Mouse (Mus musculus): ENCODE data around the gene Gcnt4. TPM values are rescaled to one million over a fixed set of nuclear protein-coding genes. Genes with fewer than 3 reads are reported as not detected.

The Gcnt4 gene
- total RNA-seq, 2 experiments from 2014 or later = 1.6 to 2.4 TPM

- DNase-seq (ENCODE audit: extremely low spot score in 1 of 2, low spot score in 1 of 2) = no peak
Observed at GRCm38 (mm10) chr13:96945748-96946147, 21.3 kb downstream of the Gcnt4 start.

- DNase-seq (ENCODE audit: extremely low spot score in 1 of 2, low spot score in 1 of 2) = no peak
Observed at GRCm38 (mm10) chr13:96947722-96948121, 23.2 kb downstream of the Gcnt4 start.

GRCm38 (mm10) chr13:96951880-96952279 lies 27.4 kb downstream of the Gcnt4 start:
- no peak for DNase-seq (ENCODE audit: extremely low spot score in 1 of 2, low spot score in 1 of 2)

GRCm38 (mm10) chr13:96956466-96956865 lies 32.0 kb downstream of the Gcnt4 start:
- DNase-seq (ENCODE audit: extremely low spot score in 1 of 2, low spot score in 1 of 2) = no peak

- DNase-seq (ENCODE audit: extremely low spot score in 1 of 2, low spot score in 1 of 2) = no peak
Observed at GRCm38 (mm10) chr13:96960019-96960418, 35.5 kb downstream of the Gcnt4 start.

GRCm38 (mm10) chr13:96961366-96962157 lies 37.1 kb downstream of the Gcnt4 start:
- DNase-seq (ENCODE audit: extremely low spot score in 1 of 2, low spot score in 1 of 2) = no peak

- no peak for DNase-seq (ENCODE audit: extremely low spot score in 1 of 2, low spot score in 1 of 2)
Observed at GRCm38 (mm10) chr13:96962801-96963200, 38.3 kb downstream of the Gcnt4 start.

- DNase-seq (ENCODE audit: extremely low spot score in 1 of 2, low spot score in 1 of 2) = no peak
Observed at GRCm38 (mm10) chr13:96964981-96965380, 40.5 kb downstream of the Gcnt4 start.

- DNase-seq (ENCODE audit: extremely low spot score in 1 of 2, low spot score in 1 of 2) = no peak
Observed at GRCm38 (mm10) chr13:96966210-96967089, 42.0 kb downstream of the Gcnt4 start.

GRCm38 (mm10) chr13:96967091-96967490 lies 42.6 kb downstream of the Gcnt4 start:
- no peak for DNase-seq (ENCODE audit: extremely low spot score in 1 of 2, low spot score in 1 of 2)

- no peak for DNase-seq (ENCODE audit: extremely low spot score in 1 of 2, low spot score in 1 of 2)
Observed at GRCm38 (mm10) chr13:96967822-96968221, 43.3 kb downstream of the Gcnt4 start.

- DNase-seq (ENCODE audit: extremely low spot score in 1 of 2, low spot score in 1 of 2) = no peak
Observed at GRCm38 (mm10) chr13:96971076-96971475, 46.6 kb downstream of the Gcnt4 start.

- DNase-seq (ENCODE audit: extremely low spot score in 1 of 2, low spot score in 1 of 2) = no peak
Observed at GRCm38 (mm10) chr13:96971861-96972282, 47.4 kb downstream of the Gcnt4 start.

- no peak for DNase-seq (ENCODE audit: extremely low spot score in 1 of 2, low spot score in 1 of 2)
Observed at GRCm38 (mm10) chr13:96973318-96973717, 48.8 kb downstream of the Gcnt4 start.

GRCm38 (mm10) chr13:96976986-96977595 lies 52.6 kb downstream of the Gcnt4 start:
- DNase-seq (ENCODE audit: extremely low spot score in 1 of 2, low spot score in 1 of 2) = no peak

GRCm38 (mm10) chr13:96980561-96980960 lies 56.1 kb downstream of the Gcnt4 start:
- DNase-seq (ENCODE audit: extremely low spot score in 1 of 2, low spot score in 1 of 2) = no peak

- no peak for DNase-seq (ENCODE audit: extremely low spot score in 1 of 2, low spot score in 1 of 2)
Observed at GRCm38 (mm10) chr13:96983251-96984126, 59.0 kb downstream of the Gcnt4 start.

GRCm38 (mm10) chr13:96984688-96985087 lies 60.2 kb downstream of the Gcnt4 start:
- no peak for DNase-seq (ENCODE audit: extremely low spot score in 1 of 2, low spot score in 1 of 2)

- no peak for DNase-seq (ENCODE audit: extremely low spot score in 1 of 2, low spot score in 1 of 2)
Observed at GRCm38 (mm10) chr13:96985599-96986275, 61.2 kb downstream of the Gcnt4 start.

Measured in layer of hippocampus, postnatal 25 days (tissue).